Mouse (Mus musculus): Measurements from ENCODE around the gene Stmn3. TPM values are rescaled to one million over a fixed set of nuclear protein-coding genes. Genes with fewer than 3 reads are reported as not detected.

The Stmn3 gene
- polyA plus RNA-seq (2014; fragmentation: Nextera tagmentation; extraction: Ambion mirVana), result 426 and 432 TPM in 2 replicates

DNA sequence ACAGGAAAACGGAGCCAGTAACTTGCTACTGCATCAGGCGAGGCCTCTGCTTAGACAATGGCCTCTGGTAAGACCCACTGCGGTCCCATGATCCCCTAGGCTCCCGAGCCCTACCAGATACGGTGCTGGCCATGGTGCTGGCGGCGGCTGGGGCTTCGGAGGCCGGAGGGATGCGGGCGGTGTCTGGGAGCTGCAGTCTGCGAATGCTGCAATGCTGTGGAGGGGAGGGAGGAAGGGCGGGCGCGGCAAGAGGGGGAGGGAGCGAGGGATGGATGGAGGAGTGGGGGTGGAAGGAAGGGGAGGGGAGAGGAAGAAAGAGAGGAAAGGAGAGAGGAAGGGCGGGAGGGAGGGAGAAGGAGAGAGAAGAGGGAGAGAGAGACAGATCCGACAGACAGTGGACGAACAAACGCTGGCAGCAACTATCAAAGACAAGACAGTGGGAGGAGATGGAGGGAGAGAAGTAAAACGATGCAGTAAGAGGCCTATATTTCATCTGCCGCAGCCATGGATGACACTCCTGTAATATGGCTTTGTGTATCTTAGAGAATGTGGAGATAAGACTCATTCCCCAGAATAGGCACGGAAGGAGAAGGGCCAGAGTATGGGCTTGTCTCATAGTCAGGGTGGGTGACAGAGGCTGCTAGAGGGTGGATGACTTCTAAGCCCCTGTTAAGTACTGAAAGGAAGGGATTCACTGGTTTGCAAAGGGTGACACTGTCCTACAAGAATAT is at the start of gene Stmn3:
Gene Stmn3 (minus strand): TSS at position 421 of the 731 bp plus-strand sequence.
- Histone ChIP-seq H3K9ac (ENCODE audit: low read depth, low read length) (peak within 1 kb of the TSS; percentile 90), H3K4me3 (ENCODE audit: low read depth, low read length) (peak within 1 kb of the TSS; percentile 58), H3K27me3 (ENCODE audit: control insufficient read depth, insufficient read depth, low read length) (peaks cover 2% of the 10 kb centered on the region; the same call in 1 of the 2 replicates), H3K4me1 (replicated peaks; ENCODE audit: control insufficient read depth, insufficient read depth, low read length) (peaks cover 2% of the 10 kb centered on the region), H3K36me3 (ENCODE audit: control insufficient read depth, insufficient read depth, low read length) (no peaks in the 10 kb centered on the region), H3K27ac (ENCODE audit: low read depth, low read length) (peak within 1 kb of the TSS; percentile 82), H3K9me3 (ENCODE audit: control insufficient read depth, low read length) (no peaks in the 10 kb centered on the region), H3K4me2 (replicated peaks; ENCODE audit: low read depth, low read length) (peak within 1 kb of the TSS; percentile 49)
- DNase-seq (ENCODE audit: low spot score), result peak; percentile 82
- peak; percentile 88 for ATAC-seq (ENCODE audit: low FRiP score)
- 3% methylated on average over 22 of the region's 23 CpGs for WGBS

DNA sequence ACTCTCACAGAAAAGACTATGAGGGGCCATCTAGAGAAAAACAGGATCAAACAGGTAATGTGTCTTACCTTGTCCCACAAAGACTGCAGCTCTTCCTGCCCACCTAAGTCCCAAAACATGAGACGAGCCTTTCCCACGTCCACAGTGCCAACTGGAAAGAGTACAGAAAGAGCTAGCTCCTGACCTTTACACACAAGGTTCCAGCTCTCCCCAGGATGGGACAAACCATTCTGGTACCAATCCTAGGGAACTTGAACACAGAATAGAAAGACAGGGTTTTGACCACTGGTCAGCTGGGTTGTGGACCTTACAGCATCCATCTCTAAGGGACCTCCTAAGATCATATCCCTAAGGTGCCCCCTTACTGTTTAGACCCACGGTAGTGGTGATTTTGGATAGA is 49.6 kb upstream of the Stmn3 start:
- no peak for DNase-seq (ENCODE audit: low spot score)
- no peak overlapping the region for H3K27ac ChIP-seq (ENCODE audit: low read depth, low read length)
- H3K9ac ChIP-seq (ENCODE audit: low read depth, low read length), result no peak overlapping the region; the same call in 1 of the 2 replicates
- peak overlapping the region; percentile 89 for H3K4me2 ChIP-seq (replicated peaks; ENCODE audit: low read depth, low read length)
- peaks cover 8% of the 10 kb centered on the region; the same call in 1 of the 2 replicates for H3K36me3 ChIP-seq (ENCODE audit: control insufficient read depth, insufficient read depth, low read length)
- peak overlapping the region; percentile 88; the same call in 1 of the 2 replicates for H3K4me3 ChIP-seq (ENCODE audit: low read depth, low read length)
- H3K9me3 ChIP-seq (ENCODE audit: control insufficient read depth, low read length), result no peaks in the 10 kb centered on the region
- no peaks in the 10 kb centered on the region for H3K27me3 ChIP-seq (ENCODE audit: control insufficient read depth, insufficient read depth, low read length)
- peaks cover 6% of the 10 kb centered on the region; the same call in 1 of the 2 replicates for H3K4me1 ChIP-seq (replicated peaks; ENCODE audit: control insufficient read depth, insufficient read depth, low read length)
- no peak for ATAC-seq (ENCODE audit: low FRiP score)
- WGBS, result 87% methylated on average over 3 of the region's 3 CpGs

DNA sequence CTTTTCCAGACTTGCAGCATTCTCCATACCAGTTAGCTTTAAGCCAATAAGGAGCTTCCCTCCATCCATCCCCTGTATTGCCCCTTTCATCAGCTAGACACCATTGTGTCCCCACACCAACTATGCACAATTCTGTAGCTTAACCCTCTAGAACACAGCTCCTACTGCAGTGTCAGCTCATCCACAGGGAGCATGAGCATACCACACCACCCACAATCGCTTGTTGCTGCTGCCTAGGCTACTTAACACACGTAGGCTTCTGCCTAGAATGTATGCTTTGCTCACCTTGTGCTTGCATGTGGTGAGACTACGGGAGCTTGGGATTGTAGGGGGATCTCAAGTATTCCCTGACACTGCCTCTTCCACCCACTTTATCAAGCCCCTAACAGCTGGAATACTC is 42.5 kb upstream of the Stmn3 start:
- WGBS, result 82% methylated on average over 3 of the region's 3 CpGs
- H3K9me3 ChIP-seq (ENCODE audit: control insufficient read depth, low read length), result no peaks in the 10 kb centered on the region
- no peak overlapping the region for H3K4me2 ChIP-seq (replicated peaks; ENCODE audit: low read depth, low read length)
- no peak overlapping the region for H3K27ac ChIP-seq (ENCODE audit: low read depth, low read length)
- no peaks in the 10 kb centered on the region for H3K4me1 ChIP-seq (replicated peaks; ENCODE audit: control insufficient read depth, insufficient read depth, low read length)
- no peaks in the 10 kb centered on the region for H3K27me3 ChIP-seq (ENCODE audit: control insufficient read depth, insufficient read depth, low read length)
- H3K4me3 ChIP-seq (ENCODE audit: low read depth, low read length), result no peak overlapping the region
- no peak for ATAC-seq (ENCODE audit: low FRiP score)
- peaks cover 13% of the 10 kb centered on the region; the same call in 1 of the 2 replicates for H3K36me3 ChIP-seq (ENCODE audit: control insufficient read depth, insufficient read depth, low read length)
- no peak for DNase-seq (ENCODE audit: low spot score)
- no peak overlapping the region for H3K9ac ChIP-seq (ENCODE audit: low read depth, low read length)

DNA sequence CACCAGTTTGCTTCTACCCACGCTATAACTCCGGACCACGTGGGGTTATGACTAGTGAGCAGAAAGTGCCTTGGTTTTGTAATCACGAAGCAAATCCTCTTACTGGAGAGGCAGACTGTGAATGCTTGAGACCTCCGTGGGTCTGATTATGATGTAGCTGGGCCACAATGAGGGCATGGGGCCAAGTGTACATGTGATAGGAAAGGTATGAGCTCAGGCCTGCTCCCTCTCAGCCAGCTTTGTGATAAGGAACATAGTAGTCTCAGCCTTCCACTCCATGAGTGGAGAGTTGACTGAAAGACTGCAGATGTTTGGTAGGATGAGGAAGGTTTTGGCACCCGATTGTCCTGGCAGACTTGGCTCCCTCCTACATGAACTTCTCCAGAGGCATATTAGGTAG is 28.5 kb upstream of the Stmn3 start:
- no peak overlapping the region for H3K4me3 ChIP-seq (ENCODE audit: low read depth, low read length)
- H3K27ac ChIP-seq (ENCODE audit: low read depth, low read length), result no peak overlapping the region
- no peaks in the 10 kb centered on the region for H3K4me1 ChIP-seq (replicated peaks; ENCODE audit: control insufficient read depth, insufficient read depth, low read length)
- no peaks in the 10 kb centered on the region for H3K9me3 ChIP-seq (ENCODE audit: control insufficient read depth, low read length)
- WGBS, result 96% methylated on average over 6 of the region's 6 CpGs
- no peak overlapping the region for H3K4me2 ChIP-seq (replicated peaks; ENCODE audit: low read depth, low read length)
- DNase-seq (ENCODE audit: low spot score) (no peak), ATAC-seq (ENCODE audit: low FRiP score) (no peak)
- H3K27me3 ChIP-seq (ENCODE audit: control insufficient read depth, insufficient read depth, low read length), result no peaks in the 10 kb centered on the region
- H3K36me3 ChIP-seq (ENCODE audit: control insufficient read depth, insufficient read depth, low read length), result peaks cover 14% of the 10 kb centered on the region; the same call in 1 of the 2 replicates
- H3K9ac ChIP-seq (ENCODE audit: low read depth, low read length), result no peak overlapping the region

DNA sequence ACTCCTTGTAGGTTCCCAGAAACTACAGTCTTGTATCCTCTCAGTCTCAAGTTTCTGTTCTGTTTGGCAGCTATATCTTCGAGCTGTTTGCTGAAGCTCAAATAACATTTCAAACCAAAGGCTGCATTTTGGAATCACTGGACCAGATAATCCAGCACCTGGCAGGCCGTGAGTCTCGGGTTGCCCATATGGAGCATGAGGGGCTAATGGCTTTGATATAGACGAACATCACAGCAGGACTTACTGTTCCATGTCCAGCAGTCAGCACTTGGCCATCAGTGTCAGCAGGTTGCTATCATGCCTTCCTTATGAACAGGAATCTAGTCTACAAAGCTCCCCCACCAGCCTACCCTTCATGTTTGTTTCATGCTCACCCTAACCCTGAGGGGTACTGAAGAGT is 26.1 kb upstream of the Stmn3 start:
- no peak for ATAC-seq (ENCODE audit: low FRiP score)
- Histone ChIP-seq H3K9me3 (ENCODE audit: control insufficient read depth, low read length) (no peaks in the 10 kb centered on the region), H3K4me2 (replicated peaks; ENCODE audit: low read depth, low read length) (no peak overlapping the region), H3K27ac (ENCODE audit: low read depth, low read length) (no peak overlapping the region), H3K9ac (ENCODE audit: low read depth, low read length) (no peak overlapping the region), H3K4me3 (ENCODE audit: low read depth, low read length) (no peak overlapping the region), H3K36me3 (ENCODE audit: control insufficient read depth, insufficient read depth, low read length) (0 out of 2 replicates have a peak, but pooled peaks cover 12% of the 10 kb centered on the region), H3K4me1 (replicated peaks; ENCODE audit: control insufficient read depth, insufficient read depth, low read length) (no peaks in the 10 kb centered on the region), H3K27me3 (ENCODE audit: control insufficient read depth, insufficient read depth, low read length) (no peaks in the 10 kb centered on the region)
- no peak for DNase-seq (ENCODE audit: low spot score)
- WGBS, result 90% methylated on average over 4 of the region's 4 CpGs

DNA sequence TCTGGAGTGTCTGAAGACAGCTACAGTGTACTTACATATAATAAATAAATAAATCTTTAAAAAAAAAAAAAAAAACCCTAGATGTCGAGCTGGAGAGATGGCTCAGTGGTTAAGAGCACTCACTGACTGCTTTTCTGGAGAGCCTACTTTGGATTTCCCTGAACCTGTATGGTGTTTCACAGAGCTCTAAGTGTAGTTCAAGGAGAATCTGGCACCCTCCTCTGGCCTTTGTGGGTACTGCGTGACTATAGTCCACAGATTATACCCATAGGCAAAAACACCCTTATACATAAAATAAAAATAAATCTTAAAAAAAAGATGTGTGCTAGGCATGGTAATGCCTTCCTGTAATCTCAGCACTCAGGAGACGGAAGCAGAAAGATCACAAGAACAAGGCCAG is 19.7 kb upstream of the Stmn3 start:
- no peak for ATAC-seq (ENCODE audit: low FRiP score)
- no peak overlapping the region for H3K4me3 ChIP-seq (ENCODE audit: low read depth, low read length)
- no peak overlapping the region for H3K9ac ChIP-seq (ENCODE audit: low read depth, low read length)
- H3K27ac ChIP-seq (ENCODE audit: low read depth, low read length), result no peak overlapping the region
- no peaks in the 10 kb centered on the region for H3K27me3 ChIP-seq (ENCODE audit: control insufficient read depth, insufficient read depth, low read length)
- H3K9me3 ChIP-seq (ENCODE audit: control insufficient read depth, low read length), result no peaks in the 10 kb centered on the region
- no peaks in the 10 kb centered on the region for H3K4me1 ChIP-seq (replicated peaks; ENCODE audit: control insufficient read depth, insufficient read depth, low read length)
- H3K36me3 ChIP-seq (ENCODE audit: control insufficient read depth, insufficient read depth, low read length), result 0 out of 2 replicates have a peak, but pooled peaks cover 3% of the 10 kb centered on the region
- WGBS, result 62% methylated on average over 3 of the region's 3 CpGs
- H3K4me2 ChIP-seq (replicated peaks; ENCODE audit: low read depth, low read length), result no peak overlapping the region
- DNase-seq (ENCODE audit: low spot score), result peak; percentile 79

DNA sequence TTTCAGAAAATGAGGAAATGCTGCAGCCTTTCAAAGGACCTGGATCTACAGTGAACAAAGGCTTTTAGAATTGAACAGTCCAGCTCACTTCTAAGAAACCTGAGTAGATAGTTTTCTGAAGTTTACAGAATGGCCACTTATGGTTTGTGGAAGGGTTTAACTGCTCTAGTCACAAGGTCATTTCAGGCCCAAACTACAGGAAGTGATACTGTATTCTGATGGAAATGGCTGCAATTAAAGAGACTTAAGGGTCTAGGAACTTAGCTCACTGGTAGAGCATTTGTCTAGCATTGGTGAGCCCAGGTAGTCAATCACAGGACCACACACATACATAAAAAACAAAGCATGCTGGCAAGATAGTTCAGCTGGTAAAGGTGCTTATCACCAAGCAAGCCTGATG is 18.2 kb upstream of the Stmn3 start:
- Histone ChIP-seq H3K36me3 (ENCODE audit: control insufficient read depth, insufficient read depth, low read length) (0 out of 2 replicates have a peak, but pooled peaks cover 5% of the 10 kb centered on the region), H3K4me1 (replicated peaks; ENCODE audit: control insufficient read depth, insufficient read depth, low read length) (no peaks in the 10 kb centered on the region), H3K9me3 (ENCODE audit: control insufficient read depth, low read length) (no peaks in the 10 kb centered on the region), H3K27ac (ENCODE audit: low read depth, low read length) (no peak overlapping the region), H3K9ac (ENCODE audit: low read depth, low read length) (no peak overlapping the region), H3K4me3 (ENCODE audit: low read depth, low read length) (no peak overlapping the region), H3K4me2 (replicated peaks; ENCODE audit: low read depth, low read length) (no peak overlapping the region), H3K27me3 (ENCODE audit: control insufficient read depth, insufficient read depth, low read length) (no peaks in the 10 kb centered on the region)
- ATAC-seq (ENCODE audit: low FRiP score) (no peak), DNase-seq (ENCODE audit: low spot score) (no peak)

DNA sequence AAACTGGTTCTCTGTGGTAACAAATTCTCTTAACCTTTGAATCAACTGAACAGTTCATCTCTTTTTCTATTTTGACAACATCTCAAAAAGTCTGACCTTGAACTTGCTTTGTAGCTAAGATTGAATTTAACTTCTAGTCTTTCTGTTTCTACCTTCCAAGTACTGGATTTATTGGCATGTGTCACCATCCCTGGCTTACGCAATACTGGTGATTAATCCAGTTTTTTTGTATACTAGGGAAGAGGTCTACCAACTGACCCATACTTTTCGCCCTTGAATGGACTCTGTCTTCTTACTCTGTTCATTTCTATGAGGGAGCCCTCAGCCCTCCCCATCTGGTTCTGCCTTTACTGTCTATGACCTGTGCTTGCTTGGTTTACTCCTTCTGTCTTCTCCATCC is 11.8 kb upstream of the Stmn3 start:
- no peak overlapping the region for H3K9ac ChIP-seq (ENCODE audit: low read depth, low read length)
- H3K27me3 ChIP-seq (ENCODE audit: control insufficient read depth, insufficient read depth, low read length), result no peaks in the 10 kb centered on the region
- no peak overlapping the region for H3K4me2 ChIP-seq (replicated peaks; ENCODE audit: low read depth, low read length)
- 98% methylated on average over 2 of the region's 2 CpGs for WGBS
- no peak overlapping the region for H3K27ac ChIP-seq (ENCODE audit: low read depth, low read length)
- peaks cover 5% of the 10 kb centered on the region for H3K36me3 ChIP-seq (ENCODE audit: control insufficient read depth, insufficient read depth, low read length)
- no peaks in the 10 kb centered on the region for H3K4me1 ChIP-seq (replicated peaks; ENCODE audit: control insufficient read depth, insufficient read depth, low read length)
- no peaks in the 10 kb centered on the region for H3K9me3 ChIP-seq (ENCODE audit: control insufficient read depth, low read length)
- ATAC-seq (ENCODE audit: low FRiP score) (no peak), DNase-seq (ENCODE audit: low spot score) (no peak)
- H3K4me3 ChIP-seq (ENCODE audit: low read depth, low read length), result no peak overlapping the region

DNA sequence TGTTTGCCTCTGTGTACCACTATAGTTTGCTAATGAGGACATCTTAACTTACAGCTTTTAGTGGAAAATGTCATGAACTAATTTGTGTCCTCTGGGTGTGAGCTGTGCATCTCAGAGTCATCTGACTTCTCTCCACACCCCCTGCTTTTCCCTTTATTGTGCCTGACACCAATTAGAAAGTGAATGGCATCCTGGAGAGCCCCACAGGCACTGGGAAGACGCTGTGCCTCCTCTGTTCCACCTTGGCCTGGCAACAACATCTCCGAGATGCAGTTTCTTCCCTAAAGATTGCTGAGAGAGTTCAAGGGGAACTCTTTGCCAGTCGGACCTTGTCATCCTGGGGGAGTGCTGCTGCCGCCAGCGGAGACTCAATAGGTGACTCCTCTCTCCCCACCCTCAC is 7.8 kb upstream of the Stmn3 start:
- Histone ChIP-seq H3K27ac (ENCODE audit: low read depth, low read length) (no peak overlapping the region), H3K36me3 (ENCODE audit: control insufficient read depth, insufficient read depth, low read length) (peaks cover 2% of the 10 kb centered on the region), H3K4me1 (replicated peaks; ENCODE audit: control insufficient read depth, insufficient read depth, low read length) (peaks cover 2% of the 10 kb centered on the region), H3K9ac (ENCODE audit: low read depth, low read length) (no peak overlapping the region), H3K4me2 (replicated peaks; ENCODE audit: low read depth, low read length) (no peak overlapping the region), H3K4me3 (ENCODE audit: low read depth, low read length) (no peak overlapping the region), H3K9me3 (ENCODE audit: control insufficient read depth, low read length) (no peaks in the 10 kb centered on the region), H3K27me3 (ENCODE audit: control insufficient read depth, insufficient read depth, low read length) (no peaks in the 10 kb centered on the region)
- DNase-seq (ENCODE audit: low spot score) (no peak), ATAC-seq (ENCODE audit: low FRiP score) (no peak)
- WGBS, result 68% methylated on average over 5 of the region's 5 CpGs

All from hindbrain, embryonic 11.5 days (tissue).